Mouse (Mus musculus) liver, embryonic 16.5 days (tissue): Measurements from ENCODE around the gene Pak1ip1. TPM values are rescaled to one million over a fixed set of nuclear protein-coding genes. Genes with fewer than 3 reads are reported as not detected.

ENCODE experiments used
- ATAC-seq: fragments of 200-750 bp; cut with Nextera tagmentation; 2 replicates; pipeline ENCODE4 v1.8.0; 2017; ENCODE audit warnings: low read depth, mild to moderate bottlenecking, moderate number of reproducible peaks, moderate library complexity
- H3K27ac ChIP-seq: fragments of 300-500 bp; sonication (generic); 2 replicates; pipeline ENCODE4 v1.5.1; 2014; ENCODE audit warnings: mild to moderate bottlenecking, low read length
- H3K27me3 ChIP-seq: fragments of 300-500 bp; sonication (generic); 2 replicates; pipeline ENCODE4 v1.6.1; 2014; ENCODE audit warnings: low read depth, low read length, mixed read lengths; ENCODE audit not compliant: control insufficient read depth, insufficient read depth
- H3K36me3 ChIP-seq: fragments of 300-500 bp; sonication (generic); 2 replicates; pipeline ENCODE4 v1.6.1; 2014; ENCODE audit warnings: mild to moderate bottlenecking; ENCODE audit not compliant: control insufficient read depth, insufficient read depth
- H3K4me1 ChIP-seq: fragments of 300-500 bp; sonication (generic); 2 replicates; pipeline ENCODE4 v1.6.1; 2014; ENCODE audit warnings: low read depth, low read length, mixed read lengths; ENCODE audit not compliant: control insufficient read depth
- H3K4me2 ChIP-seq: fragments of 300-500 bp; sonication (generic); 2 replicates; pipeline ENCODE4 v1.6.1; 2014; ENCODE audit warnings: low read depth, low read length, mixed read lengths
- H3K4me3 ChIP-seq: fragments of 300-500 bp; sonication (generic); 2 replicates; pipeline ENCODE4 v1.5.1; 2014; ENCODE audit warnings: low read depth, mild to moderate bottlenecking, low read length
- H3K9ac ChIP-seq: fragments of 300-500 bp; sonication (generic); 2 replicates; pipeline ENCODE4 v1.6.1; 2014; ENCODE audit warnings: low read depth, low read length
- H3K9me3 ChIP-seq: fragments of 300-500 bp; sonication (generic); replicated peaks from 2 replicates; pipeline ENCODE4 v1.6.1; 2016; ENCODE audit warnings: low read length; ENCODE audit not compliant: control insufficient read depth
- WGBS: fragments of 180-500 bp; shearing (Covaris S2); extraction: QIAGEN DNeasy Blood & Tissue Kit; methylation state at CpG from one replicate; pipeline ENCODE4 v1.1.7; 2014; ENCODE audit not compliant: insufficient replicate concordance; 5-methylcytosine and 5-hydroxymethylcytosine counted together
- polyA plus RNA-seq: library from polyadenylated mRNA; unstranded; fragments of >200 nt; fragmentation: Nextera tagmentation; extraction: Ambion mirVana; gene quantifications from 2 replicates; pipeline ENCODE4 v1.2.1, GENCODE M21; 2015

Pak1ip1 gene
- polyA plus RNA-seq, 1 experiment from 2014 or later, result 49.6 TPM

GRCm38 (mm10) chr13:41047280-41047679 is 46.5 kb downstream of the Pak1ip1 start:
- WGBS, result 67% methylated on average over 6 of the region's 6 CpGs
- H3K4me1 ChIP-seq, result no peaks in the 10 kb centered on the region
- no peak for ATAC-seq
- H3K9me3 ChIP-seq, result no peaks in the 10 kb centered on the region
- no peak overlapping the region for H3K4me3 ChIP-seq
- H3K27me3 ChIP-seq, result peaks cover 5% of the 10 kb centered on the region; the same call in 1 of the 2 replicates
- H3K9ac ChIP-seq, result no peak overlapping the region
- H3K4me2 ChIP-seq, result no peak overlapping the region
- no peaks in the 10 kb centered on the region for H3K36me3 ChIP-seq
- H3K27ac ChIP-seq, result no peak overlapping the region

- H3K36me3 ChIP-seq, result no peaks in the 10 kb centered on the region
- H3K9ac ChIP-seq, result no peak overlapping the region
- H3K4me1 ChIP-seq, result no peaks in the 10 kb centered on the region
- no peak for ATAC-seq
- no peaks in the 10 kb centered on the region for H3K27me3 ChIP-seq
- H3K9me3 ChIP-seq, result no peaks in the 10 kb centered on the region
- no peak overlapping the region for H3K4me3 ChIP-seq
- no peak overlapping the region for H3K27ac ChIP-seq
- 46% methylated on average over 5 of the region's 5 CpGs for WGBS
- no peak overlapping the region for H3K4me2 ChIP-seq
These were observed 51.1 kb downstream of the Pak1ip1 start for GRCm38 (mm10) chr13:41051965-41052364.

Other genes with a start within 250 kb of the Pak1ip1 start
- gene Gcnt2, start 141.3 kb upstream of the Pak1ip1 start, polyA plus RNA-seq, result 2.2 and 3.1 TPM in 2 replicates
- gene Tmem14c, start 15.3 kb downstream of the Pak1ip1 start, polyA plus RNA-seq, result 569 and 646 TPM in 2 replicates
- gene Mak, start 78.7 kb downstream of the Pak1ip1 start, polyA plus RNA-seq, result 0.08 and 0.11 TPM in 2 replicates
- not detected in 2 replicates for gene Gcm2, start 110.0 kb downstream of the Pak1ip1 start, polyA plus RNA-seq
- gene Sycp2l, start 113.3 kb downstream of the Pak1ip1 start, polyA plus RNA-seq, result not detected in 2 replicates
- 47.5 and 50.6 TPM in 2 replicates for gene Elovl2, start 219.4 kb downstream of the Pak1ip1 start, polyA plus RNA-seq
- gene Smim13, start 248.8 kb downstream of the Pak1ip1 start, polyA plus RNA-seq, result 4.5 and 4.8 TPM in 2 replicates